Mouse (Mus musculus) adrenal gland, postnatal 10 days (tissue): ENCODE measurements around the gene Pfn4. TPM values are rescaled to one million over a fixed set of nuclear protein-coding genes. Genes with fewer than 3 reads are reported as not detected.
A peak's percentile ranks its signal among the peaks of the same experiment; 100 is the strongest.
"Not testable (repeated sequence)": the region's sequence is repeated elsewhere in the genome, so short reads cannot be mapped to it uniquely, and the experiment has no call there.

Experiments used
- DNase-seq: peaks from one replicate; pipeline ENCODE4 v3.0.0; 2021; ENCODE audit warnings: mixed read lengths
- long read RNA-seq, 2 experiments: library from polyadenylated mRNA; stranded (forward); transcript quantifications; one replicate each; pipeline ENCODE4 v2.0.0; 2021
- total RNA-seq, 2 experiments: library from RNA; stranded (reverse); gene quantifications; 2 replicates each; pipeline ENCODE4 v1.2.3; 2021

The Pfn4 gene
- total RNA-seq = 1 to 10 TPM; 2.5 to 3.9 TPM
- long read RNA-seq, experiment 1, partial matches to known transcripts = 0 of 5 reads
- long read RNA-seq, experiment 1, other reads (novel, unspliced or antisense) = 1 of 5 reads
- long read RNA-seq, experiment 2, partial matches to known transcripts = 0 of 1 reads
- long read RNA-seq, experiment 2, other reads (novel, unspliced or antisense) = 0 of 1 reads

DNA sequence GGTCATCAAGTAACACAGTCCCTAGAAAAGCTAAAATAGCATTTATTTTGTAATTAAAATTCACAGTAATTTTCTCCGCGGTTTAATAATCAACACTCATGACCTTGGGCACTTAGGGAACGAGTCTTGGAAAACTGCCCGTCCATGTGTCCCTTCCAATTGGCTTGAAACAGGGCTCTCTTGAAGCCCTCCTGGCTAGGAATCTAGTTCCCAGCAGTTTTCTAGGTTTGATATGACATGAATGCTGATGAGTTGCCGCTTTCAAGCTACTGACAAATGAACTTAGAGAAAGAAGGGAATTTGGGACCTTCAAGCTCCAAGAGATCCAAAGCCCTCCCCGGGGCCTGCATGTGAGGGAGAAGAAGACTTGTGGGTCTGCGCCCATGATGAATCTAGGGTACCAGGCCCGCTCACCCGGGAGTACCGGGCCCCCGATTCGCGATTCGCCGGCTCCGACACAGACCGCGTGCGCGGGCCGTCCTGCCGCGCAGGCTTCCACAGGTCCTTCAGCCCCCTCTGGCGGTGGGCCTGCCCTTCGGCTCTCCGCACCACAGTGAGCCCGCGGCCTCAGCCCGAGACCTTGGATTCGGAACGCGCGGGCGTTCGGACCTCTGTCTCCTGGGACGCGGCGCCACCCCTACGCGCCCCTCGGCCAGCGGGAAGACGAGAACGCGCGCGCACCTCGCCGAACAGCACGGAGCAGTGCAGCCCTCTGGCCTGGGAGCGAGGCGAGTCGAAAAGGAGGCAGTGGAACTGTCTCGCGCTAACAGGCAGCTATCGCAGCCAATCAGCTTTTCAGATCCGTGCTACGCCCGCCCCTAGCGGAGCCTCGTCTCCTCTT lies at the start of gene Pfn4, which contains the start of gene Fam228b:
Pfn4 (plus strand) TSS at position 531 of the 841 bp plus-strand sequence.
Fam228b (minus strand) TSS at position 776 of the 841 bp plus-strand sequence.
- peak; percentile 98 for DNase-seq

DNA sequence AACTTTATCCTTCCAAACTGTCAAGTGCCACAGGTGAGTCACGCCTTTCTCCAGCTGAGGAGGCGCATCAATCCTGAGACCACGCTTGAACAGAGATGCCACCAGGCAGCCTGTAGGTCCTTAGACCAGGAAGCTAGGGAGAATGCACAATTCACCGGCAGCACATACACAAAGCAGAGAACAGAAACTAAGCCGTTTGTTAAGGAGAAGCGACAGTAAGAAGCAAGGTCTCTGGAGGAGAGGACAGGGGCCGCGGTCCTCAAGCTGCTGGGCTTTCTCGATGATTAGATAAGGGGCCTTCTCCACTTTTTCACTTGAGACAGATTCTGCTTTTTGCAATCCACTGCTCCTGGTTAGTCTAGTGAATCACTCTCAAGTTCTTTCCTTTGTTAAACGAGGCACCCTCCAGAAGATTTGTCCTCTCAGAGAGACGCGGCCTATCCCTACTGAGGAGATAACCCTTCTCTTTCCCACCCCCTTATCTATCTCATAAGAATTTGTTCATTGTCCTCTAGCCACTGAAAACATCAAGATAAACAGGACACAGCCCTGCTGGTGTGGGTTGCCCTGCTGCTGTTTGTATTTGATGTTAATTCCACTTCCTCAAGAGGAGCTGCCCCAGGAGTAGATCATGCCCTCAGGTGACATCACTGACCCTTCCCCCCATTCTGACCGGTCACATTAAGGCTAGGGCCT lies 49.6 kb upstream of the Pfn4 start:
- DNase-seq = no peak

DNA sequence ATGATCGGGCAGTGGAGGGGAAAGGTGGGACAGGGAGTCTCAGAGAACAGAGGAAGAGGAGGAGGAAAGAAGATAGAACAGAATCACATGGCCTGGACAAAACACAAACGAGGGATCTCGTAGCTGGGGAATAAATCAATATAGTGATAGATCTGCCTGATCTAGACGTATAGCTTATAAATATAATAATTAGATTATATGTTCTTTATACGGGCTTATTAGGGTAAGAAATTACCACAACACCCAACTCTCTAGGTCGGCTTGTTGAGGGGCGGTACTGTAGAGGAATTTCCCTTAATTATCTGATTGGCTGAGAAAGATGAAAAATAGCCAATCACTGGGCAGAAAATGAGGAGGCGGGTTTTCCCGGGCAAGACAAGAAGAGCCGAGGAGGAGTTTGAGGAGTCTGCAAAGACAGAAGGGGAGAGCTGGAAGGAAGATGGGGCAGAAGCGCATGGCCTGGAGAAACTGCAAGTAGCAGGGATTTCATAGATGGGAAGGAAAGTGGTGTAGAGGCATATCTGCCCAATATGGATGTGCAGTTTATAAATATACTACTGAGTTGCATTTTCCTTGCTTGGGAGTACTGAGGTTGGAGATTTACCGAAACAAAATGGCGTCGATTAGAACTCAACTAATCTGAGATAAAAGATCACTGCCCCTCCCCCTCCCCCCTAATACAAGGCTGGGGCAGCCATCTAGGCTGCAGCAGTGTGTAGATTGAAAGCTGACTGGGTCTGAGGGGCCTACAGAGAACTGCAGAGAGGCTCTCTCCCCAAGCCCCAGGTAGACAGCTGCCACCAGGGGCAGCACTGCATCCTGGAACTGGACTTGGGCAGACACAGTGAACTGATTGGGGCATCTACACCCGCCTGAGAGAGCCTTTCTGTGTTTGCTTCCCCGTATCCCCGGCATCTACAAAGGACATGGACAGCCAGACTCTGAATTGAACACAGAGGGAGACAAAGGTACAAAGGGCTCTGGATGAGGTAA lies 48.8 kb upstream of the Pfn4 start:
- no peak for DNase-seq

DNA sequence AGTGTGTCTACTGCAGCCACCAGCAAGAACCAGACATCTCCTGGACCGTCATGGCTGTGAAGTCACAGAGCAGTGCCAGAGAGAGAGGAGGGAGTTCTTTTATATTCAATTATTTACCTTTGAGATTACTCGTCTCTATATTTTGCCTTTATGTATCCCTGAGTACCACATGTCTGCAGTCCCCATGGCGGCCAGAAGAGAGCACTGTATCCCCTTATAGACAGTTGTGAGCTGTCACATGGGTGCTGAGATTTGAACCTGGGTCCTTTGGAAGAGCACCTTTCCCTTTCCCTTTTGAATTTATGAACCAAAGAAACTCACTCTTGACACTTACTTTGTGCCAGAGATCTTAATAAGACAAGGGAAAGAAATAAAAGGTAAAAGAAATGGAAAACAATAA lies 39.7 kb upstream of the Pfn4 start:
- DNase-seq = no peak

DNA sequence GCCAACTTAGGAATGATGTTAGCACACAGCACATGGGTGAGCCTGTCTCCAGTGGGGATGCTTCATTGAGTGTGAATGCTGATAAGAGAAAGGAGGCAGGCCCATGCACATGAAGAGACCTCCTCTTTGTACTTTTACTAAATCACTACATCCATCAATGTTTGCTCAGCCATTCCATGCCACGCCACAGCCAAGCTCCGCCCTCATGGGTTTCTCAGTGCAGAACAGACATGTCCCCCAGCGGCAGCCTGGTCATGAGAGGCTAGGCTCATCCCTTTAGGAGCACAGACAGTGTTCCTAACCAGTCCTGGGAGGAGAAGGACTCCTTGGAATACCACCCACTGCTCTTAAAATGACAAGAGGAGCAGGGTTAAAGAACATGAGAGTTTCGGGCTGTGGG lies 37.2 kb upstream of the Pfn4 start:
- DNase-seq = no peak

DNA sequence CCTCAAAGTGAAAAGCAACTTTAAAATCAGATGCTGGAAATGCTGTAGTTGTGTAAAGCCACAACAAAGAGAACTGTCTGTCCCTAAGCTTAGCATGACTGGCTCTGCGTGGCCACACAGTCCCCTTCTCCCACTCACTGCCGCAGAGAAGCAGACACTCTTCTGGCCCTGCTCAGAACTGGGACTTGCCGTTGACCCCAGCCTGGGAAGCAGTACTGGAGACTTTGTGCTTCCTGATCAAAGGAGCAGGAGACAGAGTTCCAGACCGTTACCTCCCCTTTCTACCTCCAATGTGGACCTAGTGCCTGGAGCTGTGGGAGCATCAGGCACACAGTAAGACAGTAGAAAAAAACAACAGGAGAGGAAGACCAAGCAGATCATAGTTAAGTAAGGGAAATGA lies 36.5 kb upstream of the Pfn4 start:
- no peak for DNase-seq

DNA sequence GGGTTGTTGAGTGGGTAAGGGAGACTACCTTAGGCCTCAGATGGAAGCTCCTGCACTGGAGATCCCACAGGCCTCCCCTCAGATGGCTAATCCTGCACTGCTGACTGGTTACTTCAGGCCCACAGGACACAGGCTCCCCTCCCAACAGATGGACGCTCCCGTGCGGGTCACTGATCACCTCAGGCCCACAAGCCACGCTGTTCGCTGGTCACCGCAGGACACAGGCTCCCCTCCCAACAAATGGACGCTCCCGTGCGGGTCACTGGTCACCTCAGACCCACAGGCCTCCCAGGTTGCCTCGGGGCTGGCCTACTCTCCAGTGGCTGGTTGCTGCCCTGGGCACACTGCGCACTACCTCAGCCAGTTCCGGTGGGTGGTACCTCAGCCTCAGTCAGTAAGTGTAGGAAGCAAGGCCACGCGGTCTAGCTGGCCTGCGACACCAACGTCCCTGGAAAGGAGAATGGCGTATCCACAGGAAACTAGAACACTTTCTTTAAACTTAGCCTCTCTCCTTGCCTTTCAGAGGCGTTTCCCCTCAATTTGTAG lies 30.7 kb upstream of the Pfn4 start, which contains the start of gene Fam228a:
Fam228a (minus strand) TSS at position 400 of the 546 bp plus-strand sequence.
- no peak for DNase-seq

DNA sequence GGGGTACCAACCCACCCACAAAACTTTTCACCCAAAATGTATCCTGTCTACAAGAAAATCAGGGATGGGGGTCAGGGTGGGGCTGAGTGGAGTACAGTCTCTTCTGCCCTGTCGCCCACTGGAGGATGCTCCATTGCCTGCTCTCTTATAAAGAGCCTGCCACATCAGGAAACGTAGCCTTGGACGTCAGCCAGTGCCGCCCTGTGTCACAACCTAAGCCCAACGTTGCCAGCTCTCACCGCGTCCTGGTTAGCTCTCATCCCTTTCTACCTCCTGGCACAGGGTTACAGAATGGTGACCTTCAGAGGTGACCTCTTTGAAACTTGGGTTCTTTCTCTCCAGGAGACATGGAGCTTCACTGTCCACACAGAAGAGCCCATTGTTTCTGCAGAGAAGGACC lies 28.0 kb upstream of the Pfn4 start:
- DNase-seq = peak; percentile 71

DNA sequence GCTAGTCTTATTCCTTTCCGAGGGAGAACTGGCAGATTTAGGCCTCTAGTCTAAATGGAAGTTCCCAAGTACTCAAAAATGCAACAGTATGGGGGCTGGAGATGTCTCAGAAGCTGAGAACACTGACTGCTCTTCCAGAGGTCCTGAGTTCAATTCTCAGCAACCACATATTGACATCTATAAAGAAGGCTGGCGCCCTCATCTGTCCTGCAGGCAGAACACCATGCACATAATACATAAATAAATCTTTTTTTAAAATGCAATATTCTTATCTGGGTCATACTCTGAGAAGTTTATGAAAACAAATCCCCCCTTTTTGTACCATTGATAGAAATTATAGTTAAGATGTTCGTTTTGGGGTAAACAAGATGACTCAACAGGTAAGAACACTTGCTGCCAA lies 26.6 kb upstream of the Pfn4 start:
- DNase-seq = no peak

DNA sequence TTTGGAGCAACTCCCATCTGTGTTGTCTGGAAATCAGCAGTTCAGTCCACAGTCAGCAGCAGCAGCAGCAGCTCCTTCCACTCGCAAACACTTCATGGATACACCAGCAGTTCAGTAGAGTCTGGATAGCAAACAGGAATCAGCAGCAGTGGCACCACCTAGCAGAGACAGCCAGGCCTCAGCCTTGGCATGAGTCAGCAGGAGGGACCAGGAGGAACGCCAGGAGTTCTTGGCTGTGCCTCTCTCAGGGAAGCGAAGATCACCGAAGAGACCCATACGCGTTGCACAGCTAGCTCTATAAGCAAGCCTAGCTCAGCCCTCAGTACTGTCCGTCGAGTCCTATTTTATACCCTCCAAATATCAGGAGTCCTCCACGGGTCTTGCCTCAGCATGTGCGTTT lies 24.3 kb upstream of the Pfn4 start:
- peak; percentile 48 for DNase-seq

DNA sequence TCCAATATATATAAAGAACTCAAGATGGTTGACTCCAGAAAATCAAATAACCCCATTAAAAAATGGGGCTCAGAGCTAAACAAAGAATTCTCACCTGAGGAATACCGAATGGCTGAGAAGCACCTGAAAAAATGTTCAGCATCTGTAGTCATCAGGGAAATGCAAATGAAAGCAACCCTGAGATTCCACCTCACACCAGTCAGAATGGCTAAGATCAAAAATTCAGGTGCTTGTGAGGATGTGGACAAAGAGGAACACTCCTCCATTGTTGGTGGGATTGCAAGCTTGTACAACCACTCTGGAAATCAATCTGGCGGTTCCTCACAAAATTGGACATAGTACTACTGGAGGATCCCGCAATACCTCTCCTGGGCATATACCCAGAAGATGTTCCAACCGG lies 14.4 kb upstream of the Pfn4 start:
- not testable (repeated sequence) for DNase-seq

DNA sequence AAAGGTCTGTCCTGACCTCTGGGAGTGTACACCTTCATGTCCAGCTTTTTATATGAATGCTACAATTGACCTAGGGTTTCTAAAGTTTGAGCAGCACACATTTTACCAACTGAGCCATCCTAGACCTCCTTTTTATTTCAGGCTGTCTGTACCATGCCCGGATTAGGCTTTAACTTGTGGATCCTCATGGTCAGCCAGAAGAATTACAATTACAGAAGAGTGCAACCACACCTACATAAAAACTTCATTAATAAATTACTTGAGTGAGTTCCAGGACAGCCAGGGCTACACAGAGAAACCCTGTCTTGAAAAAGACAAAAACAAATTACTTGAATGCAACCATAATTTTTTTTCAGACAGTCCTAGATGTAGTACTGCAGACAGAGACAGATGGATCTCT lies 11.8 kb upstream of the Pfn4 start:
- no peak for DNase-seq

DNA sequence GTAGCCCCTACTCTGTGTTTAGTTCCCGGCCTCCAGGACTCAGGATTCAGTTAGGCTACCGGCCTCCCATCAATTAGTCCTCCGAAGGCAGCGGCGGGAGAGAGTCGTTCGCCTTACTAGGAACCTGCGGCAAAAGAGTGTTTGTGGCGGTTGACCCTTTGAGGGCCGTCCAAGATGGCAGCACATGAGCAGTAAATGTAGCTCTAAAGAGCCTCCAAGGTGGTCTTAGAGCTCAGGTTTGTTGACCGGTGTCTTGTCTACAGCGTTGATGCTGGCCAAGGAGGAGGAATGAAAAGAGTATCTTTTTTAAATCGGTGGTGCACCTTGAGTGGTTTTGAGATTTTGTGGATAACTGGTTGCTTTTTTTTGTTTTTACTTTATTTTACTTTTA lies 506 bp downstream of the Pfn4 start:
- DNase-seq = no peak

DNA sequence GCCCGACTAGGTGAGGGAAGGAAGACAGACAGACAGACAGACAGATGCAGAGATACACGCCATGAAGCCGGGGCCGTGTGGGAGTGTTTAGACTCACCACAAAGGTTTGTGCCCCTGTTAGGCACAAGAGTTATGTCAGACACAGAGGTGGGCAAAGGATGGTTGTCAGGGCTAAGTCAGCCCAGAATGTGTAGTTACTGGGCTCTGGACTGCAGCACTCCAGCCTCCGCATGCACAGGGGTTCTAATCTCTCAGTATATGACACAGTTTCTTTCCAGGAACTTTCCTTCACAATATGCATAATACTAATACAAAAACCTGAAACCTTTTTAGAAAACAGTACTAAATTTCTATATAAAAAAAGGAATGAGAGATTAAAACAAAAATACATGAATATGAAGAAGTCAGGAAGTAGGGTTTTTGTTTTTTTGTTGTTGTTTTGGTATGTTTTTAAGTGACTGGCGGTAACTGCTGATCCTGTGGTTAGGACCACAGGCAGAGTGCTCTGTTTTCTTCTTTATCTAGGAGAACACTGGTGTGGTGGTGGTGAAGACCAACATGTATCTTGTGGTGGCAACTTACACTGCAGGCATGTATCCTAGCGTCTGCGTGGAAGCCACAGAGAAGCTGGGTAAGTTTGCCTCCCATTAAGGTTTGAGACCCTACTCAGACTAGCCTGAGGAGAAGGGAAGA lies 6.2 kb downstream of the Pfn4 start:
- no peak for DNase-seq

DNA sequence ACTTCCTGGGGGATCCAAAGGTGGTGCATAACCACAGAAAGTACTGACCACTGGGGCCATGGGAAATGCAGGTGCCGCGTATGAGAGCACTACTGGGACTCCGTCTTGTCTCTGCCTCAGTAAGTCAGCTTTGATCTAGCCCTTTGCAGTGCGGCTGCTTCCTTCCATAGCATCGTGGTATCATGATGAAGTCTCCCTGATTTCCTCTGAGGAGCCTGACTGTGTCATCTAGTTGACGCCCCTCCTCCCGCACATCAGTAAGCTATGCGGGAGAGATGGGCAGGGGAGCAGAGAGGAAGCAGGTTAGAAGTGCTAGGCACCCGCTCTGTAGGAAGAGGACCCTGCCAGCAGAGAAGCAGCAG lies 6.7 kb downstream of the Pfn4 start:
- no peak for DNase-seq

DNA sequence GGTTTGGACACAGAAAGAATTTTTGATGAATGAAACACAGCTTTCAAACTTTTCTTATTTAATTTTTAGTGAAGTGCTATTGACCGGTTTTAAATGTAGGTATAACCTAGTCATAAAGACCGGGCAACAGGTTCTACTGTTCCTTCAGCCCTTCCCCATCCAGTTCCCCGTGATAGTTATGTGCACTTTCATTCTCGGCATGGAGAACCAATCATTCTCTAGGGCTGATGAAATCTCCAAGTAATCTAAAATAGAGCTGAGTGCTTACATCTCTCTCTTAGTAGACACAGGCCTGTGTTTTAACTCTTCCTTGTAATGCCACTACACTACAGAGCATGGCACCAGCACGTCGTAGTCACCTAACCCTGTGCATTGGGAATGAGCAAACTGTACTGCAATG lies 8.9 kb downstream of the Pfn4 start:
- DNase-seq = no peak

DNA sequence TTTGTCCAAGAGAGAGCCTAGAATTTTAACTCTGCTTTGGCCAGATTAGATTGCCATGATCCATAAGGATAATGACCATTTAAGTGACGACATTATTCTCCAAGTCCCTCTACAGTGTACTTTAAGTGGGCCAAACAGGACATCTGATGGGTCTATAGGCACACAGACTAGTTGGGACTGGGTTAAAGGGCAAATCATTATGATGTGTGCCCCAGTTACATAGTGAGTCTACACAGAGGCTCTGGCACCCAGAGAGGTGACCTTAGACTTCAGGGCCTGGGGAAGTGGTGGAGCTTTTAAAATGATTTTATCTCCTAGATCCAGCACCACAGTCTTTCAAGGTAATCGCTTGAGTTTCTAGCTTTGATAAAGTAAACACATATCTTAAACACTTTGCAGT lies 11.4 kb downstream of the Pfn4 start:
- no peak for DNase-seq

DNA sequence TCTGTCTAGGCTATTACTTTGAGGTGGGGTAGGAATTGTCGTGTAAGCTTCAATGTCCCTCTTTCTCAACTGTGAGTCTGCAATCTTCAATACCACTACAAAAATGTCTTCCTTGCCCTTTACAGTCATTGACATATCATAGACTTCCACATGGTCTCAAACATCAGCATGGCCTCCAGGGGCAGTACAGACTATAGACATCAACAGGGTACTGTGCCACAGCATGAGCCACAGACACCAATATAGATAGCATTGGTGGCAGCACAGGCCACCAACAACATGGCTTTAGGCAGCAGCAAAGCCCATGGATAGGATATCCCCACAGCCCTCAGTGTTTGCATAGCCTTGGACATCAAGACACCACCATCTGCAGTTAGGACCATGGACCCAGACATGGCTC lies 12.4 kb downstream of the Pfn4 start:
- DNase-seq = no peak

DNA sequence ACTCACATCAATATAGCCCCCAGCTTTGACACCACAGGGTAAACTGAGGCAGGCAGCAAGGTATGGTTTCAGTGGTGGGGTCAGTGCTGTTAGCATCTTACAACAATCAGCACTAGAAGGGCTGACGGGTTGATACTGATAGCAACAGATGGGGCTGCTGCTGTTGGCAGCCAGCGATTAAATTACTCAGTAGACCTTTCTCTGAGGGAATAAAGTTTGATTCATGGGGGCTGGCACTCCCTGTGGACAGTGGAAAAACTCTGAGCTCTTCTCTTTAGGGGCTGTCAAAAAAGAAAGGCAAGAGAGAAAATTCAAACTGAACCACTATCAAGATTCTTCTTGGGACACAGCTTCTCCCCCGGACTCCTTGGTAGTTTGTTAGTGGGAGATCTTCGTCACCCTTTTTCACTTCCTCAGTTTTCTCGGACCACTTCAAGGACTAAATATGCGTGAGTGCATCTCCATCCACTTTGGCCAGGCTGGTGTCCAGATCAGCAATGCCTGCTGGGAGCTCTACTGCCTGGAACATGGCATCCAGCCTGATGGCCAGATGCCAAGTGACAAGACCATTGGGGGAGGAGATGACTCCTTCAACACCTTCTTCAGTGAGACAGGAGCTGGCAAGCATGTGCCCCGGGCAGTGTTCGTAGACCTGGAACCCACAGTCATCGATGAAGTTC lies 13.0 kb downstream of the Pfn4 start:
- DNase-seq = not testable (repeated sequence)

DNA sequence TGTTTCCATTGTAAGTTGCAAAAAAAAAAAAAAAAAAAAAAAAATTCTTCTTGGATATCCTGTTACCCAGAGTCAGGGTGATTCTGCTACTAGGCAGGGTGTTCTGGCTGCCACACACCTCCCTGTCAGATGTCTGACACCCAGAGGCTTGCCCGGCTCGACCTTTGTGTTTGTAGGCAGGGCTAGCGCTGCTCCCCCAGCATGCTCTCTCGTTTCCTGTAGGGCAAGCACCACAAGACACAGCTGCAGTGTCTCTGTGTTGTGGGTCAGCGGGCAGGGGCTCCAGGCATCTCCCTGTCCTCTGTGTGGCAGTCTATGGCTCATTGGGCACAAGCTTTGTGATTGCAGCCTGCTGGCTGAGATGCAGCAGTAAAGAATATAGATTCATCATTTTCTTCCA lies 14.8 kb downstream of the Pfn4 start:
- no peak for DNase-seq

DNA sequence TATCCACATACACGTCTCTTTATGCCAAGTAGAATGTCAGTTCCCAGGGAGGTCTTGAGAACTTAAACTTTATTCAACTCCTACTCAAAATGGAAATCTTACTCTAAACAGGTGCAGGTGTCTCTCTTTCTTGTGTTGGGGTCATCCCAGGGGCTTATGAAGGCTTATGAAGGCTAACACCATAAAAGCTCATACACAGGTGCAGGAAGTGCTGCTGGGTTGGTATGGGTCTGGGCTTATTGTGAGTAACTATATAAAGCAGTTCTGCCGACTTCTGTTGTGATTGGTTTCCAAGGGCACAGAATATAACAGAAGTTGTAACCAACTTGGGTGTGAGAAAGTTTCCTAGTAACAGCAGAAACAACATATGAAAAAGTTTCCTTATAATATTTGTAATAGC lies 15.6 kb downstream of the Pfn4 start:
- DNase-seq = no peak
